Mouse (Mus musculus) lung, postnatal 25 days (tissue): ENCODE measurements around the gene E330034G19Rik.
A peak's percentile ranks its signal among the peaks of the same experiment; 100 is the strongest.
"Not testable (repeated sequence)": the region's sequence is repeated elsewhere in the genome, so short reads cannot be mapped to it uniquely, and the experiment has no call there.

Source experiments
- DNase-seq: peaks from one replicate; pipeline ENCODE4 v3.0.0; 2022; ENCODE audit warnings: low spot score

The E330034G19Rik gene

DNA sequence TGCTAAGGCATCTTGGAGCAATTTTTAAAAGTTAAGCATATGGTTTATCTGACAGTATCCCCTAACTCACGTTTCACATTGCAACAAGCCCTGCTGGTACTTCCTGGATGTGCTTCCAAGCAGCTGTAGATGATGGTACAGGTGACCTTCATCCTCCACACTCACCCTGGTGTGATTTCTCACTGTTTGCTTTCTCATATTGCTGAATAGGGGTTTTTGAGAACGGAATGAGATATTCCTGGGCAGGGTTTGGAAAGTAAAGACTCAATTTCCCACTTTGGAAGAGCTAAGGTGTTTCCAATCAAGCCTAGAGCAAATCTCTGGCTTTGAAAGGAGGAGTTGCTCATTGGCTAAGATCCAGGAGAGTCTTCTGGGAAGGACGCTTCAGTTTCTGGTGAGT is at the start of gene E330034G19Rik:
TSS of gene E330034G19Rik (plus strand) at position 301 of the 400 bp plus-strand sequence.
- no peak for DNase-seq

DNA sequence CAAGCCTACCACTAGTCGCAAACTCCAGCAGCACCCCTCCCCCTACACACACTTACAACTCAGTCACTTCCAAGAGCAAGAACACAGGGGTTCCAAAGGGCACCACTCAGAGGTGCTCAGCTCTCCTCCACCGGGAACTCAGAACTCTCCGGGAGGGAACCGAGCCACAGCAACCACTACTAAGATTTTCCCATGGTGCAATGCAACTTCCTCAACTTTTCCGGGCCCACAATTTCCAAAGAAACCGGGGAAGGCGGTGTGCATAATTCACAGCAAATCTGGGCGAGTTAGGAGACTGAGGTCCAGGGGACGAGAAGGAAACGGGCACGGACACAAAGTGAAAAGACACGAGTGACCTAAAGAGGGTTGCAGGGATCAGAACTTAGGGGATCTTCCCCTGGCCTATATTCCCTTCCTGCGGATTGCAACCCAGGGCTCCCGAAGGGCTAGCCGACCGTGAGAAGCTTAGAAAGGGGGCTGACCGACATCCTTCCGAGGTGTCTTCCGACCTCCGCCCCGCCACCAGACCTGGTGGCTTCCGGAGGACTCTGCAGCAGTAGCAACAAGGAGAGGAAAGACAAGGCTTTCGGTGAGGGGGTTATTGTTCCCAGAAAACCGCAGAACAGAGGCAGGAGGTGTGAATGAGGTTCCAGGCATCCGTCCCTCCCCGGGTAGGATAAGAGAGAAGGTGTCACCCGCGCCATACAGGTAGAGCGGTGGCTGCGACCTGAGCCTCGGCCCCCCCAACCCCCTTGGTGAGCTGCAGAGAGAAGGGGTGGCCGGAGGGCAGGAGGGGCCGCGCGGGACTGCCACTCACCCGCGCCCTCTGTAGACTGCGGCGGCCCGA is 48.5 kb upstream of the E330034G19Rik start:
- DNase-seq: peak; percentile 71

DNA sequence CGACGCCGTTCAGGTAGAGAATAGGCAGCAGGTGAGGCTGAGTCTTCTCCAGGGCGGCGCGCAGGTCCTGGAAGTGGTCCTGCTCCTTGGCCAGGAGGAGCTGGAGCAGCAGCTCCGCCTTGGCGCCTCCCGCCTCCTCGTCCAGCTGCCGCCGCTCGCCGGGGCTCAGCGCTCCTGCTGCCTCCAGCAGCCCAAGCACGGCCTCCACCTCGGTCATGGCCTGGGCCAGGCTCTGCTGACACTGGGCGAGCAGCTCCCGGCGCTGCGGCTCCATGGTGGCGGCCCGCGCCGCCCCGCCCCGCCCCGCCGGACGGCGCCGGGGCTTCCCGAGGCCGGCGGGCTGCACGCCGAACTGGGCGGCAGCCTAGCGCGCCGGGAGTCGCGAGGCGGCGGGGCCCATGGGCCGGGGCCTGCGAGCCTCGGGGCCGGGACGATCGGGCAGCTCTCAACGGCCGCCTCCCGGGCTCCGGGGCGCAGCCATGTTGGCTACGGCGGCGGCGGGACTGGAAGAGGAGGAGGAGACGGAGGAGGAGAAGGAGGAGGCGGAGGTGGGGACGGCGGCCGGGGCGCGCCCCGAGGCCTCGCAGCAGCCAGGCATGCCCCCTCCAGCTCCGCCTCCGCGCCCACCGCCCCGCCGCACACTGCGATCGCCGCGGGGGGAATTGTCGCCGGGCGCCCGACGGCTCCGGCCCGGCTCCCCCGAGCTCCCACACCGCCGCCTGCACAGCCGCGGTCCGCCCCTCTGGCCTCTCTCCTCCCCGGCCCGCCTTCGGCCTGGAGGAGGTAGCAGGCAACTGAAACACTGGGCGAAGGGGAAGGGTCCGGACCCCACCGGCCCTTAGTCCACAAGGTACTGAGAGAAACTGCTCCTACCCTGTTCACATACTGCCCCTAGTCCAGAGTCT is 47.6 kb upstream of the E330034G19Rik start, which contains the start of gene Dlg5:
TSS of gene Dlg5 (minus strand) at position 744 of the 905 bp plus-strand sequence.
- DNase-seq: peak; percentile 53

DNA sequence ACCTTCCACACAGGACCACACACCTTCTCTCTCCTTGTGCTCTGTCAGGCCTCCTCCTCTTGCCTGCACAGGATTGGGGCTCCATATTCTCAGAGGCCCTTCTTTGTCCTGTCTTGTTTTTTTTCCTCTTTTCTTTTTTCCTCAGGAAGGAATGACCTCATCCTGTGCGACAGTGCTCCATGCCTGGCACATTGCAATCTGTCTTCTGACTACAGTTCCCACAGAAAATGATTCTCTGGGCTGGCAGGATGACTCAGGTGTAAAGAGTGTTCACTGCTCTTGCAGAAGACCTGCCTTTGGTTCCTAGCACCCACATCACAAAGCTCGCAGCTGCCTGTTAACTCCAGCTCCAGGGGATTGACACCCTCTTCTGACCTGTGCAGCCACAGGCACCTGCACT is 43.1 kb upstream of the E330034G19Rik start:
- DNase-seq: no peak

DNA sequence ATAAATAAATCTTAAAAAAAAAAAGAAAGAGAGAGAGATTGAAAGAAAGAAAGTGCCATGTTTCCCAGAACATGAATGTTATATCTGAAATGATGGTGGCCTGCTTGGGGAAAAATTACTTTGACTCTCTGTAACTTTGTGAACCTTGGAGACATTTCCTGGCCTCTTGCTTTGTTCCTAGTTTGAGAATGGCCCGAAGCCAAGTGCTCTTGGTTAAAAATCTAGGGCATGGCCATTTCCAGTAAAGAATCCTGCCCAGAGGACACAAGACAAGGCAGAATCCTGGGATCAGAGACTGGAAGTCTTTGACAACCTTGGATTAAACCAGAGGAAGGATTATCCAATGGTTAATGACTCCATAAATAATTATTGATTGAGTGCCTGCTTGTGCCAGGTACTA is 41.7 kb upstream of the E330034G19Rik start:
- no peak for DNase-seq

DNA sequence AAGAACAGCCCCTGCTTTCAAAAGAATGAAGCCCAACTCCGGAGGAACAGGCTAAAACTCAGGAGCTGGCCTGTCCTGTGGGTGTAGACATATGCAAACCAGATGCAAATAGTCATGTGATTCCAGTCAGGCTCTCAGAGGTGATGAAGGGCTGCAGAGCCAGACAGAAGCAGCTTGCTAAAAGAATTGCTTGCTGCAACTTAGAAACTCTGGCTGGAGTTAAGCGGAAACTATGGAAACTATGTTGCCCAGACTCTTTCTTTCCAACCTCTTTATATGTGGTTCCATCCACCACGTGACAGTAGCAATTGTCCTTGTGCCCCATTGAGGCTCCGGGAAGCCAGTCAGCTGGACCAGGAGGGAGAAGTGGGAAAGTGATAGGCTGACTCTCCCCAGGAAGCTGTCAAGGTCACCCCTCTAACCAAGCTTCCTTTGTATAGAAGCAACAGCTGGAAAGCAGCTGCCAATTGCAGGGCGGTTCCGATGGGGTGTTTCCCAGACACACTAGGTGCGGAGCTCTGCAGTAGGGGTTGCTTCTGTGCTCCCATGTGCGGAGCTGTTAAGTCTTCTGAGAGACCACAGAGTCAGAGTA is 39.3 kb upstream of the E330034G19Rik start:
- DNase-seq: peak; percentile 34

DNA sequence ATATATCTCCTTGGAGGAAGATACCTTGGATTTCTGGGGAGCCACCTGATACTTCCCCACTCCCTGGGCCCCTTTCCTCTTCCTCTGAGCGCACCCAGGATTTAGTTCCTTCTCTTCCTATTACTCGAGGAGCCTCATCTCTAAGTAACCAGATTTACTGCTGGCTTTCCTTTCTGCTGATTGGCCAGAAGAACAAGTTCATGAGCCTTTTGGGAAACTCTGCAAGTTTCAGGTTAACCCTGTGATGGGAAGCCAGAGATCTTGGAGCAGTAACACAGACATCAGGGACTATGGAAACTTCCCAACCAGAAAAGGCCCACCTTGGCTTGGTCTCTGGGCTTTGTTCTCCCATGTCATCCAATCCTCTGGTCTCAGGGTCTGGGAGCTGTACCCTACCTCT is 37.1 kb upstream of the E330034G19Rik start:
- no peak for DNase-seq

DNA sequence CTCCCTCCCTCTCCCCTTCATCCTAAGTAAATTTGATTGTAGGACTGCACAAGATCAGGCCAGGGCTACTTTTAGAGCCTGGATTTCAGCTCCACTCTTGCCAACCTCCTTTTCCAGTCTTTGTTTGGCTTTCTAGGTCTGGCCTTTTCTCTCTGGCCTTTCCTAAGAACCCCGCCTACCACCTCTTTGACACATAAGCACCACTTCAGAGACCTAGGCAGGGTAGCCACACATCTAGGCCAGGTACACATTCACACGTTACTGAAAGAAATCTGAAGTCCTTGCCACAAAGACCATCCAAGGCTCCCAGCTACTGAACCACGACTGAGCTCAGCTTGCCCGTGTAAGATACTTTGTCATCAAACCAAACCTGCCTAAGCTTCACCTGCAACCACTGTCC is 32.6 kb upstream of the E330034G19Rik start:
- peak; percentile 52 for DNase-seq

DNA sequence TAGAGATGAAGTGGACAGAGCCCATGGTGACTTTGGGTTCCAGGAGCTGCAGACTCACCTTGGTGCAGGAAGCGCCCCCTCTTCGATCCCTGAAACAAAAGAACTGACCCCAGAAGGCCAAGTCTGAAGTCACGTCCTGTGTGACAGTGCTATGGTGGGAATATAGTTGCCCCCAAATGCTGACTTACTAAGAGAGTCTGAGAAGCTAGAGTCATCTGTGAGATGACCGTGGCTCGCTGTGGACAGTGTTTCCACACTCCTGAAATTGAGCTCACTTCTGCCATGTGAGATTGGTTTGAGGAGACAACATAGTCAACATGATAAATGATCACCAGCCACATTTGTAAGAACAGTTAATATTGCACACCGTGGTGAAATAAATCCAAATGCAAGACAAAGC is 30.6 kb upstream of the E330034G19Rik start:
- no peak for DNase-seq

DNA sequence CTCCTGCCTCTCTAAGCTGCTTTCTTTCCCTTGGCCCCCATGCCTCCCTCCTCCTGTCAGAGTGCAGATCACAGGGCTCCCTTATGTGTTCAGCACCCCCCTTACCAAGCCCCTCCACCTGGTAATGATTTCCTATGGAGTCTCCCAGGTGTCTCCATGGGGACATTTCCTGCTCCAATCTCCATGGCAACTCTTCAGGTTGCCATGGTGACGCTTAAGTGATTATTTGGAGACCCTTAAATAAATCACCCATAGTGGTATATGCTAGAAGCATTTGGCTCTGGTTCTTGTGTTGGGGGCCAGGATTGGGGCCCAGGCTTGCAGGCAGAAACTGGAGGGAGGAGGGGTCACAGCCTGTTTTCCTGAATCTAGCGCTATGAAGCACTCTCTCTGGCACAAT is 30.1 kb upstream of the E330034G19Rik start:
- no peak for DNase-seq

DNA sequence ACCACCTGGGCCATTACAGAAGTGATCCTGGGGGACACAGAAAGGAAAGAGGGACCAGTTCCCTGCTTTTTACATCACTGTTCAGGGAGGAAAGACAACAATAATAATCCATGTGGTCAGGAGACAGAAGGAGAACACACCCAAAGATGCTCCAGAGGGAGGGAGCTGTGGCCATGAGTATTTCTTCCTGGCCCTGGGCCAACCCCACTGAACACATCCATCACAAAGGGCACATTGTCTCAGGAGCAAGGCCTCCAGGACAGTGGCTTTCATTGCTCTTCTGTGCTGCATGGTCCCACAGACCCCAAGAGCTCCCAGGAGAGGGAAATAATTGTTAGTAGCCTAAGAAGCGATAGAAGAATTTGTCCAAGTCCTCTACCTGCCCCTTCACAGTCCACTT is 23.4 kb upstream of the E330034G19Rik start:
- no peak for DNase-seq

DNA sequence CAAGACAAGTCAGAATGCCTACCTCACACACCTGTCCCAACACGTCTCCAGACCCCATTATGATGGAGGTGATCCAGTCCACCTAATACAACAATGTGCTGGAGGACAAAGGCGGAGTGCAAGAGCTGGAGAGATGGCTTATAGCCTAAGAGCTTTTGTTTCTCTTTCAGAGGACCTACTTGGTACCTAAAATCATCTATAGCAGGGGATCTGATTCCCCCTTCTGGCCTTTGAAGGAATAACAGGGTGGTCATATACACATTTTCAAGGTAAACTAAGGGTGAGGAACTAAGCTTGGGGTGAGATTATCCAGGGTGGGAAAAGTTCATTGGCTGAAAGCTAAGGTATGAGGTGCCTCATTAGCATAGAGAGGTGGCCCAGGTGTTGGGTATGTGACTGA is 19.4 kb upstream of the E330034G19Rik start:
- DNase-seq: peak; percentile 21

DNA sequence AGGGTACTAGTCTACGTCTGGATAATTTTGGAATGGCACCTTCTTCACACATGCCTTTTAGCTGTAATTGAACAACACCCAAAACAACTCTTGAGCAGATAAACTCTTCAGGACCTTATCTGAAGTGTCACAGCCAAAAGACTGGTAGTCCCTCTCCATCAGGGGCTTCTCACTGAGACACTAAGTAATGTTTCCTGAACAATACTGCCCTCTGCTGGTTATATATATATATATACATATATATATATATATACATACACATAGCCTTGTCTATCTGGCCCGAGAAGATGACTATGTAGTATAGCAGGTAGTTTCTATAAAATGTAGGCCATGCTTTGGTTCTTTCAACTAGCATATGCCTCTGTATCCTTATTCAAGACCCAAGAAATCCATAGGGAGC is 17.5 kb upstream of the E330034G19Rik start:
- no peak for DNase-seq

DNA sequence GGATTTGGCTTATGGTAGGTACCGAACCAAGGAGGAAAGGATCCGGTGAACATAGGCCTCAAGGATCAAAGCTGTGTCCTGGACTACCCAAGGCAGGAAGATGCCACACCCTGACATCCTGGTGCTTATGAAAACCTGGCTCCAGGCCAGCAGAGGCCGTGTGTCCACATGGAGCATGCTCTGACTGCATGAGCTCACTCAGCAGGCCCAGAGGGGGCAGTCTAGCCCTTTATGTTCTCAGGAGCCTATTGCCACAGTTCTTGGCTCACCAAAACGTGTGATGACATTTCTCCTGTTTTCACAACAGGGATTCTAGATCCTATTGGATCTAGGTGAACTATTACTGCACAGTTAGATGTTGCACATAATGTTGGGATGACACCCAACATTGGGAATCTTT is 11.7 kb upstream of the E330034G19Rik start:
- no peak for DNase-seq

DNA sequence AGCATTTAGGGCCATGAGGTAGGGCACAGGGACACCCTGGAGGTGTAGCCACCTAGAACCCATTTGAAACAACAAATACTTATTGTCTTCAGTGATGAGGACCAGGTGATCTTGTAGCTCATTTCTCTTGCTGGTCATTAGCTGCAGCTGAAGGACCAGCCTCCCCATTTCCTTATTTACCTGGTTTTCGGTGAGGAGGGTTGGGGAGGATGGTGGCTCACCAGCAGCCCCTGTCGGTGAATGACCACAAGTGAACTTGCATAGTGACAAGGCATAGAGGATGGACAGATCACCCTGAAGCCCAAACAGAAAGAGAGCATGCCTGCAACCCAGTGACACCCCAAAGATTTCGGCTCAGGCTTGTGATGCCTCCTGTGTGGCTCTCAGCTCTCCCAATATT is 10.7 kb upstream of the E330034G19Rik start:
- no peak for DNase-seq

DNA sequence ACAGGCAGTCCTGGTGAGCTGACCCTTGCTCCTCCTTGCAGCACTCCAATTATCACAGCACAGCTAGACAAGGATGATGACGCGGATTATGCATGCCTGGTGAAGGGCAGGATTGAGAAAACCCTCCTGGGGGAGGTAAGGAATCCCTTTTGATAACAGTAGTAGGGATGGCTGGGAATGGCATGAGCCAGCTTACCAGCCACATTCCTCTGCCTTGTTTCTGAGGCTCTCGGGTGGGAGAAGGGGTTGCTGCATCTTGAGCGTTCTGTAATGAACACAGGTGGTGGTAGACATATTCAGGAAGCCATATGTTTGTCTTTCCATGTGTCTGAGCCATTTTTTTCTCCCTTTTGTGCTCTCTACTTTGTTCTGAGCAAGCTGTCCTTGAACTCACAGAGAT is 6.9 kb upstream of the E330034G19Rik start:
- DNase-seq: no peak

DNA sequence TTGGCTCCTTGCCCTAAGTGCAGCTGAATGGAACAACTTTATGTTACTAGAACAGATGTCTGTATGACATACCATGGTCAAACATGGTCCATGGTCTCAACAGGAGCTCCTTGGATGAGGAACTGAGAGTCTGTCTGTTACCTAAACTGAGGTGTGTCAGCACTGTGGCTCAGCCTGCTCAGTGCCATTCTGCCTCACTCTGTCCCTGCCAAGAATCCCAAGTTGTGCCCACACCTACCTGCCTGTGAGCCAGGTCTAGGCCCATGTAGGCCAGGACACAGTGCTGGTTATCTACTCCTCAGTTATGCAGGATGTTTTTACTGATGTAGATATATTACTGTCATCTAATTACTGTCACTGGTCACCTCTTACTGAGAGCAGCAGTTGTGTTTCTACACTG is 2.3 kb upstream of the E330034G19Rik start:
- DNase-seq: no peak

DNA sequence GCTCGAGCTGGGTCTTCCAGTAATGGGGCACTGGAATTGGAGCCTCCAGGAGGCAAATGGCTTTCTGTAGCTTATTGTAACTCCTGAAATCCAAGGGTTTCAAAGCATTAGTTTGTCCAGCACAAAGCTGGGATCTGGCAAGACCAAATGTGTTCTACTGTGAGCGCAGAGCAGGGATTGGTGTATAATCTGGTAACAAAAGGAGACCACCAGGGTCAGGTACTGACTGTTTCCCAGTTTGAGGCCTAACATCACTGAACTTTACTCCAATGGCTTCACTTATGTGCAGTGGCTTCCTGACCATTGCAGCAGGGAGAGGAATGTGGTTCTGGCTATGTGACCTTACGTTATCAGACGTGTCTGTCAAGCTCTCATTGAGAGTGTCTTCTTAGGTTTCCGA is 617 bp downstream of the E330034G19Rik start:
- DNase-seq: no peak

DNA sequence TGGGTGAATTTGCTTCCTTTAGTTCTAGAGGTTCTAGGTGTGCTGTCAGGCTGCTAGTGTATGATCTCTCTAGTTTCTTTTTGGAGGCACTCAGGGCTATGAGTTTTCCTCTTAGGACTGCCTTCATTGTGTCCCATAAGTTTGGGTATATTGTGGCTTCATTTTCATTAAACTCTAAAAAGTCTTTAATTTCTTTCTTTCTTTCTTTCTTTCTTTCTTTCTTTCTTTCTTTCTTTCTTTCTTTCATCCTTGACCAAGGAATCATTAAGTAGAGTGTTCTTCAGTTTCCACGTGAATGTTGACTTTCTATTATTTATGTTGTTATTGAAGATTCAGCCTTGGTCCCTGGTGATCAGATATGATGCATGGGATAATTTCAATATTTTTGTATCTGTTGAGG is 9.1 kb downstream of the E330034G19Rik start:
- DNase-seq: not testable (repeated sequence)

DNA sequence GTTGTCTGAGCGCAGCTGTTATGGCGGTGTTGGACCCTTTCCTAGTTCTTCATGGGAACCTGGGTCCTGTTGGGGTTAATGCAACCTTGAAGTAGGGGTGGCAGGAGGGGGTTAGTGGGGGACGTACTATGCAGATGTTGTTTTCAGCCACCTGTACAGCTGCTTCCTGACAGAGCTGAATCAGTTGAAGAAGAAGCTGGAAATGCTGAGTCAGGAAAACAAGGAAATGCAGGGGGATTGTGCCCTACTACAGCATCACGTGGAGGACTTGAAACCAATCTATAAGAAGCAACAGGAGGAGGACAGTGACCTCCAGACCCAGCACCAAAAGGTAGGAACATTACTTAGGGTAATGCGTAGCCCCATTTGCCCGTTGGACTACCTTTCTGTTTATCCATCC is 13.7 kb downstream of the E330034G19Rik start:
- DNase-seq: no peak

DNA sequence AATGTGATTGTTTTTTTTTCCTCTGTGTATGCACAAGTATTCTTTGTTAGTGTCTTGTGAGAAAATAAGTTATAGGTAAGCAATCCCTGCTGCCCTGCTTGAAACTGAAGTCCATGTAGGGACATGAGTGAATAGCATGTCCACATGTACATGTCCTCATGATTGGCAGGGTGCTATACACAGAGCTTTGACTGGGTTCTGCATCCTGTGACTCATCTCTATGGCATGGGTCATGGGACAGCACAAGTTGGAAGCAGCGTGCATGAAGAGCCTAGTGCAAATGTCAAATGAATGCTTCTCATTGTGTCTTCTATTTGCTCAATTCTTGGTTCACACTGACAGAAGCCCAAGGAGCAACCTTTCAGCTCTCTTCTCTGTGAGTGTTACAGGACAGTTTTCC is 14.1 kb downstream of the E330034G19Rik start:
- DNase-seq: no peak

DNA sequence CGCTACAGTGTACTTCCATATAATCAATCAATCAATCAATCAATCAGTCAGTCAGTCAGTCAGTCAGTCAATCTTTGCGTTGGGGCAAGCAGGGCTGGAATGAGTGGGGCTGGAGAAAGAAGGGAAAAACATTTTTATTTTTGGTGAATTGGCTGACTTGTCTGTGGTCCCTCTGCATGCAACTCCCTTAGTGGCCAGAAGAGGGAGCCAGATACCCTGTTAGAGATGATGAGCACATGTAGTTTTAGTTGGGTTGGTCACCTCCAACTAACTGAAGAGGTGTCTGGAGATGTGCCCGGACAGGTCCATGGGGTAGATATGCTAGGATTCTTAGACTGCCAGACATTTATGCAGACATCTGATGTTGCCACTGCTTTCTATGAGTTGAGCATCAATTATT is 18.1 kb downstream of the E330034G19Rik start:
- DNase-seq: peak; percentile 28

DNA sequence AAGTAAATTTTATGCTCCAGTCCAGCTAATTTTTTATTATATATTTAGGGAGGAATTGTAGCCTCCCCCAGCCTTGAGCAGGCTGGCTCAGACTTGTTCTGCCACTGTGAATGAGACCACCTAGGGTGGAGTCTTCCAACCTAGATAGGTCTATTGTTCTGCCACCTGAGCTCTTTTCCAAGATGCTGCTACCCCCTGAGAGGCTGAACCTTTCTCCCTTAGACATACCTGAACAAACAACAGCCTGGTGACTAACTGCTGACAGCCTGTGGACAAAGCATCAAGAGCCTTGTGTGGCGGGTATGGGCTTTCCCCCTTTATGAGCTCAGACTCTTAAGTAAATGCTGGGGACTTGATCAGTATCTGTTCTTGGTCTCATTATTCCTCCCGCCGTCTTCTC is 54.0 kb downstream of the E330034G19Rik start:
- not testable (repeated sequence) for DNase-seq
